Mouse (Mus musculus) MEL (cell line): ENCODE results near the gene Tgfb1. TPM values are rescaled to one million over a fixed set of nuclear protein-coding genes. Genes with fewer than 3 reads are reported as not detected.

Experiments used
- DNase-seq: peaks from one replicate; pipeline ENCODE4 v3.0.0; 2011; ENCODE audit warnings: low read depth, low spot score
- H3K27ac ChIP-seq: 2 replicates; pipeline ENCODE4 v1.5.1; 2012; ENCODE audit warnings: low read depth, mild to moderate bottlenecking, control low read depth, low read length, moderate library complexity; ENCODE audit not compliant: control insufficient read depth
- H3K27me3 ChIP-seq, 2 experiments: fragments of 150-350 bp in 1 of 2; sonication (generic) in 1 of 2; 2 replicates each; pipeline ENCODE4 v1.6.1; 2012; ENCODE audit warnings: low read length in 2 of 2, mild to moderate bottlenecking in 2 of 2, improper control_type of control experiment in 1 of 2, moderate library complexity in 1 of 2; ENCODE audit not compliant: insufficient read depth in 2 of 2, control insufficient read depth in 1 of 2
- H3K36me3 ChIP-seq, 2 experiments: 2 replicates each; pipeline ENCODE4 v1.6.1; 2012 to 2014; ENCODE audit warnings: low read length in 2 of 2, improper control_type of control experiment in 1 of 2, inconsistent platforms in 1 of 2, mild to moderate bottlenecking in 1 of 2; ENCODE audit not compliant: insufficient read depth in 2 of 2, control insufficient read depth in 1 of 2
- H3K4me1 ChIP-seq, 2 experiments: fragments of 150-350 bp in 1 of 2; sonication (generic) in 1 of 2; 2 replicates each; pipeline ENCODE4 v1.6.1; 2012; ENCODE audit warnings: low read length in 2 of 2, improper control_type of control experiment in 1 of 2, mild to moderate bottlenecking in 1 of 2; ENCODE audit not compliant: insufficient read depth in 2 of 2, control insufficient read depth in 1 of 2
- H3K4me3 ChIP-seq, 2 experiments: fragments of 150-350 bp in 1 of 2; sonication (generic) in 1 of 2; 2 replicates each; pipeline ENCODE4 v1.5.1; 2012; ENCODE audit warnings: low read depth in 2 of 2, low read length in 2 of 2, mild to moderate bottlenecking in 2 of 2, moderate library complexity in 2 of 2, control low read depth in 1 of 2, improper control_type of control experiment in 1 of 2; ENCODE audit not compliant: control insufficient read depth in 1 of 2, insufficient read depth in 1 of 2
- H3K79me2 ChIP-seq: 2 replicates; pipeline ENCODE4 v1.6.1; 2012; ENCODE audit warnings: mild to moderate bottlenecking, low read length, moderate library complexity; ENCODE audit not compliant: control insufficient read depth, poor library complexity, insufficient read depth
- H3K9ac ChIP-seq: 2 replicates; pipeline ENCODE4 v1.6.1; 2012; ENCODE audit warnings: low read depth, mild to moderate bottlenecking, control low read depth, low read length, moderate library complexity; ENCODE audit not compliant: control insufficient read depth, poor library complexity, severe bottlenecking
- H3K9me3 ChIP-seq: fragments of 150-350 bp; sonication (generic); replicated peaks from 2 replicates; pipeline ENCODE4 v1.6.1; 2012; ENCODE audit warnings: mild to moderate bottlenecking, low read length, improper control_type of control experiment, moderate library complexity; ENCODE audit not compliant: insufficient read depth
- BHLHE40 ChIP-seq: IDR thresholded peaks from 2 replicates; pipeline ENCODE4 v1.6.1; 2012; ENCODE audit warnings: low read depth, mild to moderate bottlenecking, inconsistent platforms, low read length, improper control_type of control experiment, borderline replicate concordance
- CHD1 ChIP-seq: IDR thresholded peaks from 2 replicates; pipeline ENCODE4 v1.6.1; 2012; ENCODE audit warnings: low read depth, mild to moderate bottlenecking, inconsistent platforms, low read length, improper control_type of control experiment
- CHD2 ChIP-seq: IDR thresholded peaks from 2 replicates; pipeline ENCODE4 v1.6.1; 2011; ENCODE audit warnings: low read length, improper control_type of control experiment
- ELF1 ChIP-seq: IDR thresholded peaks from 2 replicates; pipeline ENCODE4 v1.6.1; 2014; ENCODE audit warnings: low read depth, mild to moderate bottlenecking, inconsistent platforms, low read length, improper control_type of control experiment, moderate library complexity
- EP300 ChIP-seq, 2 experiments: IDR thresholded peaks; 2 replicates each; pipeline ENCODE4 v1.6.1; 2011; ENCODE audit warnings: improper control_type of control experiment in 2 of 2, low read length in 2 of 2, low read depth in 1 of 2, mild to moderate bottlenecking in 1 of 2
- GATA1 ChIP-seq: IDR thresholded peaks from 2 replicates; pipeline ENCODE4 v1.6.1; 2011; ENCODE audit warnings: low read depth, low read length, improper control_type of control experiment
- HCFC1 ChIP-seq: IDR thresholded peaks from 2 replicates; pipeline ENCODE4 v1.6.1; 2012; ENCODE audit warnings: low read depth, mild to moderate bottlenecking, inconsistent platforms, low read length, improper control_type of control experiment, moderate library complexity
- MAFK ChIP-seq: IDR thresholded peaks from 2 replicates; pipeline ENCODE4 v1.6.1; 2011; ENCODE audit warnings: low read depth, mild to moderate bottlenecking, low read length, improper control_type of control experiment, borderline replicate concordance
- MAX ChIP-seq: IDR thresholded peaks from 2 replicates; pipeline ENCODE4 v1.6.1; 2011; ENCODE audit warnings: low read length, improper control_type of control experiment
- MAZ ChIP-seq: IDR thresholded peaks from 2 replicates; pipeline ENCODE4 v1.6.1; 2012; ENCODE audit warnings: low read depth, mild to moderate bottlenecking, inconsistent platforms, low read length, improper control_type of control experiment
- MEF2A ChIP-seq: IDR thresholded peaks from 2 replicates; pipeline ENCODE4 v1.6.1; 2014; ENCODE audit warnings: low read depth, mild to moderate bottlenecking, inconsistent platforms, low read length, improper control_type of control experiment; ENCODE audit not compliant: poor library complexity, insufficient replicate concordance, severe bottlenecking; ENCODE audit errors: extremely low read depth
- POLR2A ChIP-seq, 2 experiments: IDR thresholded peaks; 2 replicates each; pipeline ENCODE4 v1.6.1; 2011 to 2012; ENCODE audit warnings: low read length in 2 of 2, mild to moderate bottlenecking in 2 of 2, control low read depth in 1 of 2, improper control_type of control experiment in 1 of 2, low read depth in 1 of 2, moderate library complexity in 1 of 2; ENCODE audit not compliant: control insufficient read depth in 1 of 2, insufficient read depth in 1 of 2, poor library complexity in 1 of 2
- POLR2AphosphoS2 ChIP-seq: IDR thresholded peaks from 2 replicates; pipeline ENCODE4 v1.6.1; 2011; ENCODE audit warnings: low read length, improper control_type of control experiment
- POLR2AphosphoS5 ChIP-seq: IDR thresholded peaks from 2 replicates; pipeline ENCODE4 v1.6.1; 2012; ENCODE audit warnings: low read depth, borderline replicate concordance, mild to moderate bottlenecking, inconsistent platforms, low read length, moderate library complexity, mixed read lengths
- RAD21 ChIP-seq: IDR thresholded peaks from 2 replicates; pipeline ENCODE4 v1.6.1; 2011; ENCODE audit warnings: mild to moderate bottlenecking, low read depth, low read length, improper control_type of control experiment
- SIN3A ChIP-seq: IDR thresholded peaks from 2 replicates; pipeline ENCODE4 v1.6.1; 2012; ENCODE audit warnings: low read length, improper control_type of control experiment, inconsistent platforms
- TAL1 ChIP-seq: IDR thresholded peaks from 2 replicates; pipeline ENCODE4 v1.6.1; 2012; ENCODE audit warnings: mild to moderate bottlenecking, inconsistent platforms, low read length, moderate library complexity, mixed read lengths
- TBP ChIP-seq: IDR thresholded peaks from 2 replicates; pipeline ENCODE4 v1.8.0; 2011; ENCODE audit warnings: low read depth, low read length, improper control_type of control experiment
- TCF12 ChIP-seq: IDR thresholded peaks from 2 replicates; pipeline ENCODE4 v1.6.1; 2014; ENCODE audit warnings: low read depth, mild to moderate bottlenecking, inconsistent platforms, low read length, improper control_type of control experiment, moderate library complexity
- USF2 ChIP-seq, 2 experiments: IDR thresholded peaks; 2 replicates each; pipeline ENCODE4 v1.6.1; 2011 to 2012; ENCODE audit warnings: improper control_type of control experiment in 2 of 2, low read length in 2 of 2, borderline replicate concordance in 1 of 2, inconsistent platforms in 1 of 2, low read depth in 1 of 2, mild to moderate bottlenecking in 1 of 2; ENCODE audit not compliant: insufficient read depth in 1 of 2
- ZKSCAN1 ChIP-seq: IDR thresholded peaks from 2 replicates; pipeline ENCODE4 v1.6.1; 2012; ENCODE audit warnings: low read depth, mild to moderate bottlenecking, inconsistent platforms, low read length, improper control_type of control experiment, moderate library complexity
- ZNF384 ChIP-seq: IDR thresholded peaks from 2 replicates; pipeline ENCODE4 v1.6.1; 2012; ENCODE audit warnings: low read depth, mild to moderate bottlenecking, inconsistent platforms, low read length, improper control_type of control experiment
- polyA plus RNA-seq, 2 experiments: library from polyadenylated mRNA; stranded (reverse) in 1 of 2; unstranded in 1 of 2; fragments of >175 nt in 1 of 2; fragments of >200 nt in 1 of 2; gene quantifications; 2 replicates each; pipeline versions ENCODE4 v1.2.1 to v1.2.4; 2012; ENCODE audit warnings: low replicate concordance in 2 of 2, low read depth in 1 of 2; ENCODE audit not compliant: insufficient read length in 2 of 2, insufficient read depth in 1 of 2, missing spikeins in 1 of 2
- total RNA-seq: library from RNA; depleted of rRNA; stranded (reverse); fragments of 300-350 nt; gene quantifications from 2 replicates; pipeline ENCODE4 v1.2.3, GENCODE M21; 2012

The Tgfb1 gene
- total and polyA plus RNA-seq, 3 experiments, result 108 to 489 (median 164) TPM

GRCm38 (mm10) chr7:25680514-25681258, 6.1 kb upstream of the Tgfb1 start, which contains the start of gene B9d2:
Gene B9d2, plus strand, starts transcription at chr7:25680780.
- Histone ChIP-seq H3K4me3 (peak within 1 kb of the TSS; percentile 61 to 78), H3K4me1 (peaks cover 17 to 59% of the 10 kb centered on the region in 2 experiments)
- DNase-seq, result peak; percentile 99

GRCm38 (mm10) chr7:25681341-25682231, 5.2 kb upstream of the Tgfb1 start:
- H3K79me2 ChIP-seq, result peaks cover 35% of the 10 kb centered on the region
- H3K4me3 ChIP-seq, result peak overlapping the region; percentile 43 to 46
- H3K9ac ChIP-seq, result peak overlapping the region; percentile 81
- DNase-seq, result peak; percentile 68
- TF ChIP-seq MAZ (no peak), POLR2A (IDR thresholded peaks at IDR 0.05; ENCODE audit: control insufficient read depth in 1 of 2, insufficient read depth in 1 of 2, low read depth in 1 of 2, low read length in 2 of 2, poor library complexity in 1 of 2) (0 out of 4 replicates have a peak, but pooled peaks of 1 of the 2 experiments have one; percentile 43)
- TF ChIP-seq, all 39 proteins: peak for 1
- H3K36me3 ChIP-seq, result peaks cover 0 to 60% of the 10 kb centered on the region in 2 experiments; a peak in 2 of 4 replicates
- H3K4me1 ChIP-seq, result peaks cover 17 to 68% of the 10 kb centered on the region in 2 experiments
- H3K27me3 ChIP-seq, result no peaks in the 10 kb centered on the region
- H3K9me3 ChIP-seq, result no peaks in the 10 kb centered on the region
- peak overlapping the region; percentile 99 for H3K27ac ChIP-seq

More at GRCm38 (mm10) chr7:25680514-25681258, 6.1 kb upstream of the Tgfb1 start, which contains the start of gene B9d2:
- Histone ChIP-seq H3K9ac (peak within 1 kb of the TSS; percentile 87), H3K9me3 (no peaks in the 10 kb centered on the region), H3K36me3 (peaks cover 0 to 52% of the 10 kb centered on the region in 2 experiments; a peak in 2 of 4 replicates)
- TF ChIP-seq USF2 (IDR thresholded peaks at IDR 0.05; ENCODE audit: borderline replicate concordance in 1 of 2, insufficient read depth in 1 of 2, low read depth in 1 of 2, low read length in 2 of 2) (no peak), SIN3A (no peak), RAD21 (no peak), POLR2A (IDR thresholded peaks at IDR 0.05; ENCODE audit: control insufficient read depth in 1 of 2, insufficient read depth in 1 of 2, low read depth in 1 of 2, low read length in 2 of 2, poor library complexity in 1 of 2) (peak; percentile 82 to 85), BHLHE40 (no peak), ZKSCAN1 (no peak), MAFK (no peak), CHD2 (no peak), TBP (peak; percentile 81), TAL1 (peak; percentile 94), GATA1 (peak; percentile 97), HCFC1 (no peak), MAX (no peak), CHD1 (no peak), POLR2AphosphoS5 (no peak), EP300 (IDR thresholded peaks at IDR 0.05; ENCODE audit: low read depth in 1 of 2, low read length in 2 of 2) (no peak), POLR2AphosphoS2 (no peak), ELF1 (no peak), MEF2A (no peak), ZNF384 (no peak), TCF12 (no peak)
- TF ChIP-seq, all 39 proteins: peak for 4
- H3K27me3 ChIP-seq, result no peaks in the 10 kb centered on the region
- peaks cover 27% of the 10 kb centered on the region for H3K79me2 ChIP-seq
- peak within 1 kb of the TSS; percentile 99 for H3K27ac ChIP-seq
